Mouse (Mus musculus) kidney, adult 9 months (tissue): ENCODE measurements at regions not wholly inside any gene's neighbourhood (a gene's known extent, or its start where the extent isn't known, plus 50 kb on each side); places are given as distances from the start of the nearest gene placed in this dataset.

Experiments used
- DNase-seq: peaks from one replicate; pipeline ENCODE4 v3.0.0; 2022

DNA sequence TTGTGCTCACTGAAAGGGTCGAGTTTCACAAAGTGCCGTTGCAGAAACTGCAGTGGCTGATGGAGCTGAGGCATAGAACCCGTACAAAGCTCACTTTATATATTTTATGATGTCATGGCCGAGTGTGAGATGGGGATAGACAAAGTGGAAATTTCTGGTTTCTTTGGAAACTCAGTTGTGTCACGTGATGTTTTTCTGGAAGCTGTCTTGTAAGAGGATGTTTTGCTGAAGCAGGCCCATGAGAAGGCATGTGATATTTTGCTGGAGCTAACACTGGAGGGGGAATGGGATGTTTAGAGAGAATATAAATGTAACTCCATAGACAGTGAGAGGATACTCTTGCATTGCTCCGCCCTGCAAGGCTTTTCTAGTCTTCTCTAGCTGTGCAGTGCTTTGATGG lies 311.7 kb downstream of the Tmem132b start:
- no peak for DNase-seq

DNA sequence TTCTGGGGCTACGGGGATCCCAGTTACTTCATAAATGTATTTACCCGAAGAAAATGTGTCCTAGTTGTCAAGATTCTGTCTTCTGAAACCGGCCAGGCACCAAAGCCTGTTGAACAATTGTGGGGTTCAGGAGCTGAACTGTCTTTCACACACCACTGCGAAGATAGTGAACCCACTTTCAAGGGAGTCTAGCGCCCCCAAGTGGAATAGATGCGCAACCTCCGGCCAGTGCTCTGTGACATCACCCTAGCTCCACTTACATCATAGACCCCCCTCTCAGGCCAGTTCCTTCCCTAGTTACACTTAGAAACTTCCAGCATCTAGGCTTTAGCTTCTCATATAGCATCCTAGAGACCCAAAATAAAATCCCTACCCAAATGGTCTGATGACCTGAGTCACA lies 318.1 kb downstream of the Tmem132b start:
- DNase-seq, result no peak

DNA sequence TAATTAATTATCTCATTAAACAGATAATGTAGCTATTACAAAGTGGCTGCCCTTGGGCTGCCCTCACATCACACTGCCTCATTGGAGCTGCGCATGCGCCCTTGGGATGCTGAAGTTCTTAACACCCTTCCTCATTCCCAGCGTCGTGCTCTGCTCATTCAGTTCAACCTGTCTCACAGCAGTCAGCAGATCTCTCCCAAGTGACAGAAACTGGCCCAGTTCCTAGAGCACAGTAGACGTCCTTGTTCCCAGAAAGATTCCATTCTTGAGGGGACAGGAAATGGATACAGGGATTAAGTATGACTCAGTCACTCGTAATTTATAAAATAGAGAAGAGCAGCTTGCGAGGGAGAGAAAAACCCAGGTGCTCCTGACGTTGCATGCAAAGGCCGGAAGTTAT lies 344.7 kb downstream of the Tmem132b start:
- DNase-seq, result no peak

DNA sequence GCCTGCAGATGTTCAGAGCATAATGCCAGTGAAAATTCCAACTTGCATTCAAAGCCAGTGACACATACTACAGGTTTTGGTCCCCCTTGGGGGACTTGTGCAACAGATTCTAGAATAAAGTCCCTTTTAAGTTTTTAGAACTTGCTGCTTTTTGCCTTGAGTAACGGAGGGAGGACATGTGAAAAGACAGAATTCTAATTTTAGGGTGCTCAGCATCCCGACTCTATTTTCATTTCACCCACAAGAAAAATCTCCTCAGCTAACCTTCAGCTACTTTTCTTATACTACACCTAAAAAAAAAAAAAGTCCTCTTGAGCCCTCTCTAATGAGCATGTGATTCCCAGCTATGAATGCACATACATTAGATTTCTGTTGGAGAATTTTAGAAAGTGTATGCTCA lies 357.3 kb downstream of the Tmem132b start:
- DNase-seq, result no peak

DNA sequence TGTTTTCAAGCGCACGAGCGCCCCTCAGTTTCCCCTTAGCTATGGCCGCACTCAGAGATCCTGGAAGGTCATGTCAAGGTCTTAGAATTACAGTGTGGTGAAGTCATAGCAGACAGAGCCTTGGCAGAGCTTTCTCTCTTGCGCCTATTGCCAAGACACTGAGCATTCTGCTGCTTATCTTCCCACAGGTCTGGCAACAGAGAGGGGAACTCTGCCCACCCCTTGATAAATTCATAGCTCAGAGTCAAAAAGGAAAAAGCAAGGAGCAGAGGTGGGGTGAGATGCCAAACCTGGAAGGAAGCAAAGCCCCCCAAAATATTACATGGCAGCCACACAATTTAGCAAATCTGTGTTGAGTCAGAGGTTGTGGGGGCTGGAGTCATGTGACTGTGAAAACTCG lies 362.3 kb downstream of the Tmem132b start:
- no peak for DNase-seq

DNA sequence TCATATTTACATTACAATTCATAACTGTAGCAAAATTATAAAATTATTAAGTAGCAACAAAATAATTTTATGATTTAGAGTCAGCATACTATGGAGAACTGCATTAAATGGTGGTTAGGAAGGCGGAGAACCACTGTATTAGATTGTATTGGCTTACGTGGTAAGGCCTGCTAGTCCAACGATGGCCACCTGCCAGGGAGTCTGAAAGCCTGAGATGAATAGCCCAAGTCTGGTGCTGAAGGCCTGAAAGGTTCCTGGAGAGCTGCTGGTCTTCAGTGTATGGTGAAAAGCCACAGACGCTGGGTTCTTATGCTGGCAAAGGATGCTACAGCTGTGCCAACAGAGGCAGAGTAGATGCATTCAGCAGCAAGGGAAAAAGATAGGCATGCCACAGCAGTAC lies 370.5 kb downstream of the Tmem132b start:
- no peak for DNase-seq

DNA sequence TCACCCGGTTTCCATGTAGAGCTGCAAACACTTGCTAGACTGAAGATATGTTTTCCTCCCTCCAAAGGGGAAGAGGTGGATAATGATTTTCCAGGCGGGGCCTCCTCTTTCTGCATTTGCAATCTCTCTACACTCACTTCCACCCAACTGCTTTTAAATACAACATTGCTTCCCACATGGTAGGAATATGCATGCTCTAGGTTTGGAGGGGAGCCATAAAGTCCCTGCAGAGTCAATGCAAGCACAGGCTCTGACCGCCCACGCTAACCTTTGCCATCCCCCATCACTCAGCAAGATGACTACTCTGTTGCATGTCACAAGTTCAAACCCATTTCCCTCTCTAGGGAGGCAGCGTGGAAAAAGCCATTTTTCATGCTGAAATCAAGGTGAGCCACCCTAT lies 372.9 kb downstream of the Tmem132b start:
- no peak for DNase-seq

DNA sequence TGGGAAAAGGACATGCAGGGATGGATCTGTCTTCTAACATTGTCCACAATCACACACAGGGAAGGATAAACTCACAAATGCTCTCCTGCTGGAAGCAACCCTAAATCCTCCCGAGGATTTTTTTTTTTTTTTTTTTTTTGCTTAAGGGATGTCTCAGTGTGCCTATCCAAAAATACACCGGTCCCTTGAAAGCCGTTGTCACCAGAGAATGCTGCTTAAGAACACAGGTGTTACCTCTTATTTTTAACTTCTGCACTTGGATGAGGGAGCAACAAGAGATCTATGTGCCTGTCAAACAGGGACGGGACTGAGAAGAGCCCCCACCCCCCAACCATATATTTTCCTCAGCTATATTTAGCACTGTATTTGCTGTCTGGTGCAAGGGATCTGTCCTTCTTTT lies 375.8 kb downstream of the Tmem132b start:
- no peak for DNase-seq

DNA sequence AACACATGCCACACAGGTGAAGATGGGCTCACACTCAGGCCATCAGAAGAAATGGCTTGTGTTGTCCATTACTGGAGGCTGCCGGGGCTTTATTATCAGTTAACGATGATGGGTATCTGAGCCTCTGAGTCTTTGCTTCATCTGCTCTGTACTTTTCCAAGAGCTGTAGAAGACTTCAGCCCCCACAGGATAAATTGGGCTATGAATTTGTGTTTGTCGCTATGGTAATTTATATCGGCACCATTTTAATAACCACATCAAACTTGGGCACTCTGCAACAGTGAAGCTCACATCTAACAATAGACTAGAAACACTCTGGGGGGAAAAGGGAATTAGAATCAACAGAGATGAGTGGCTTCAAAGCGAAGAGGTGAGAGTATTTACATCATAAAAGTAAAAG lies 376.3 kb downstream of the Tmem132b start:
- DNase-seq, result no peak

DNA sequence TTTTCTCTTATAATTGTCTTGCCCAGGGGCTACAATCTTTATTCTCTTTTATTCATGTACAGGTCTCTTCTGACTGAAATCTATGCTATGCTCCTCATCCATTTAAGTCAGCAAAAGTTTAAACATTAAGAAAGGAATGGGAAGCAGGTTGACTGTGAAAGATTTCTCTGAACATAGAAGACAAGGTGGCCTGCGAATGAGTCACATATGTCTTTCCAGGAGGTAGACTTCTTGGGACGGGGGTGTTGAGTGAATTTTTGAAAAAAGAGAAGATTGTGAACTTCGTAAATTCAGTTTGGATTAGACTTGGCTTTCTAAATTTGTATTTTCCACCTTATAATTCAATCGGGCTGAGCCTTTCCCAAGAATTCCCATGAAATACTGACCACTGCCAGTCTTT lies 384.3 kb downstream of the Tmem132b start:
- DNase-seq, result no peak

DNA sequence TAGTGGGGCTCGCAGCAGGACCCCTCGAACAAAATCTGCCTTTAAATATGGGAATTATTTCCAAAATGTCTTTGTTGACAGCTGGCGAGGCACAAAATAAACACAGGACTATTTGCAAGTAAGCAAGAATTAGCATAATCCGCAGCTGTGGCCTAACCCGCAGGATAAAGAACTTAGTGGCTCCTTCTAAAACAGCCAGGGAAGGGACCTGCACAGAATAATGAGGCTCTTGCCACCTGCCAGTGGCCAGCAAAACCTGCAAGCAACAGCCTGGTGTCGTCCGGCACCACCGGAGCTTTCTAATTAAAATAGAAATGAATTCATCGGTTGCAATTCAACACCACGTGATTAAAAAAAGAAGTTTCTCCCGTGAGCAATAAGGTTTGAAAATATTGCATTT lies 389.4 kb downstream of the Tmem132b start:
- no peak for DNase-seq

DNA sequence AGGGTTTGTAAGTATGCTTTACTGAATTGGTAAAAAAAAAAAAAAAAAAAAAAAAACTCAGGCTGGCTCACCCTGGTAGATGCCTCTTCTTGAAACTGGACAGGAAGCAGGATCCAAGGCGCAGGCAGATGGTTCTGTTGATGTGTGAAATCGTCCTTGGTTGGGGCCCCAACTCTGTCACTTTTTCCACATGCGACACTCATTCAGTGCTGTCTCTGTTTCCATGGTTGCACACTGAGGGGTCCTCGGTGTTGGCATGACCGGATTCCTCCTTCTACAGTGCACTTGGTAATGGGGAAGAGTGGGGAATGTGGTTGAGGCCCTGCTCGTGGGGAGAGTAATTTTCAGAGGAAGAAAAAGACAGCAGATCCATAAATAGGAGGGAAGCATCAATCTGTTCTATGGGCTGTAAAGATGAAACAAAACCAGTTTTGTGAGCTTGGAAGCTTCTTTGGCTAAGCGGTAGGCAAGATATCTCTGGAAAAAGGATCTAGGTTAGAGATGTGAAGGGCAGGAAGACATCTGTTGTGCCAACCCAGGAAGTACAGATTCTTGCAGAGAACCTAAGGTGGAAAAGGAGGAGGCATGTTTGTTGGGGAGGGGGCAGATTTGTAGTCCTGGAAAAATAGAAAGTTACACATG lies 394.4 kb downstream of the Tmem132b start:
- DNase-seq, result no peak

DNA sequence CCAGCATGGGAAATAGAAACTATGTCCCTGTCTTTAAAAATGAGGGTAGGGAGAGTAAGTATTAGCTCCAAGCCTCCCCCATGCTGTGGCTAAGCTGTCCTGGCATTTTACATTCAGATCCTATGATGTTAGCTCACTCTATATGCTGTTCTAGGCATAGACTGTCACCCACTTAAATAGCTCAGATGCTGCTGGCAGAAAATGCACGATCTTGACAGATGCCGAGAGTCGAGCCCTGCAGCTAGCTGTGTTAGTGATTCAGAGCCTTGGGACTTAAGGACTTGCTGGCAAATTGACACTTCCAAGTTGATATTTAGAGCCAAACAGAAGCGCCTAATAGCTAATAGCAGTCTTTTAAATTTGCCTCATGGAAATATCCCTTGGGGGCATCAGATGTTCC lies 399.9 kb downstream of the Tmem132b start:
- no peak for DNase-seq

DNA sequence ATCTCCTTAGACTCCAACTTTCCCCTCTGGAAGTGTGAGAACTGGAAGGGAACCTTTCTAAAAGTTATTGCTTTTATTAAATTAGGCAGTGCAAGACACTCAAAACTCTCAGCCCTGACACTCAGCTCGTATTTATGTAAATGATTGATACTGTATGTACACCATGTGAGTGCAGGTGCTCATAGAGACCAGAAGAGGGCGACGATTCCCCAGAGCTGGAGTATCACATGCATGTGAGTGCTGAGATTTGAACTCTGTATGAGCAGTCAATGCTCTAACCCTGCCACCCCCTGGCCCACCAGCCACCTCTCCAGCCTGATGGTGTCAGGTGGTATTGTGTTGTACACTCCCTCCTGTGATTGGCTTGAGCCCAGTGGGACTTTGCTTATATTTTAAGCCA lies 407.8 kb downstream of the Tmem132b start:
- no peak for DNase-seq

DNA sequence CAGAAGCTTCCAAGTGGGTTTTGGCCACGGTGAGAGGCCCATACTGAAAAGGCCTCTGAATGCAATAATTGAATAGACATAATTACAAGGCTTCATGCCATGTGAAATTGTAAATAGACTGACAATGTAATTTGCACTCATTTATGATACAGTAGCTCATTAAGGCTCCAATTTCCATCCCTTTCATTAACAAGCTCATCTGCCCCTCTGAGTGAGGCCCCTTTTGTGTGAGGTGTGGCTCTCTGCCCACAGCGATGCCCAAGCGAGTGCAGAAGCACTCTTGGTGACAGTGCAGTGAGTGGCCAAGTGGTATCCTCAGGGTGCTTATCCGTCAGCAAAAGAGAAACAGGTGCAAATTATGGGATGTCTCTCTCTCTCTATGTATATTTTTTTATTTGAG lies 415.2 kb downstream of the Tmem132b start:
- DNase-seq, result no peak

DNA sequence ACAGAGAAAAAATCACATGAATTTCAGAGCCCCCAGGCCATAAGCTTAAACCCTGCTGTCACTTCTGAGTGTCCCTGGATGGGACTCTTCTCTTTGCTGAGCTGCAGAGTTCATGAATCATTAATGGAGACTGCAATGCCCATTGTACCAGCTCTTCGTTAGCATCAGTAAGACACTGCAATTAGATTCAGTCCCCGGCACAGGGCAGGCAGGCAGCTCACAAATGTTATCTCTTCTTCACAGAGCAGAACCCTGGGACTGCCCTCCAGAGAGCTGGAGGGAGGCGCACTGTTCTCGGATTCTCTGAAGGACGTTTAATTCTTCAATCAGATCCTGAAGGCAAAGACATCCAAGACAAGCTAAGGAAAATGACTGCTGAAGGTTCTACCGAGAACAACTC lies 420.1 kb downstream of the Tmem132b start:
- DNase-seq, result no peak

DNA sequence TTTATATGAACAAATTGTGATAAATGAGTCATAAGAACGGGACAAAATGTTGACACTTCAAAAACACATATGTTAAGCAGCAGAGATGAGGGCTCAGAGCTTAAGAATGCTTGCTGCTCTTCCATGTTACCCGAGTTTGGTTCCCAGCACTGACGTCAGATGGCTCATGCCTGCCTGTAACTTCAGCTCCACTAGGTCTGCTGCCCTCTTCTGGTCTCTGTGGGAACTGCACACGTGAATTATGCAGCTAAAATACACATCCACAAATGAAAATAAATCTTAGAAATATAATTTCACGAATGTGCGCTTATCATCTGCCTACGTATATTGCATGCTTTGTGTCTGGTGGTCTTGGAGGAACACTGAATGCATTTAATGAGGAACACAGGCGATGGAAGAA lies 432.5 kb downstream of the Tmem132b start:
- peak; percentile 24 for DNase-seq

DNA sequence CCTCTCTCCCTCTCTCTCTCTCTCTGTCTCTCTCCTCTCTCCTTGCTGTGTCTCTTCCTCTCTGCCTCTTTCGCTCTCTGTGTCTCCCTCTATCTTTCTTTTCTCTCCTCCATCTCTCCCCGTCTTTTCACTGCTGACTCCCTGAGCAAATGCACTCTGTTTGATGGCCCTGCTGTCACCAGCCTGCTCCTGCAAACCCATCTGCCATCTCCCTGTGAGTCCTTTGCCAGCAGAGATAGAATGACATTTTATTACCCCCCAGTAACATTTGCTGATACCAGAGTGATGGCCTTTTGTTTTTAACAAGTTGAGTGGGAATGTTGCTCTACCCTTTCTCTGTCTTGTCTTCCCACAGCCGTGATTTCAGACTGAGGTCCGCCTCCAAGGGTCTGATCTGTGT lies 436.6 kb downstream of the Tmem132b start:
- no peak for DNase-seq

DNA sequence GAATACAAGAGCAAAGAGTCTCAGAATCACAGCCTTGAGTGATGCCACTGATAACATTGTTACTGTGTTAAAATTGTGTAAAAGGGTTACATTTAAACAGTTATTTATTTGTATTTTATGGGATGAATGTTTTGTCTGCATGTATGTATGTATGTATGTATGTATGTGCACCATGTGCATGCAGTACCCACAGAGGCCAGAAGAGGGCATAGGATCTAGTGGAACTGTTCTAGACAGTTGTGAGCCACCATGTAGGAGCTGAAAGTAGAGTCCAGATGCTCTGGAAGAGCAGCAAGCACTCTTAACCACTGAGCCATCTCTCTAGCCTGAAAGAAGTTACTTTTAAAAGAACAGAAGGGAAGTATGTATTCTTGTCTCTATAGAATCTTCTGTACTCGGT lies 442.5 kb downstream of the Tmem132b start:
- no peak for DNase-seq

DNA sequence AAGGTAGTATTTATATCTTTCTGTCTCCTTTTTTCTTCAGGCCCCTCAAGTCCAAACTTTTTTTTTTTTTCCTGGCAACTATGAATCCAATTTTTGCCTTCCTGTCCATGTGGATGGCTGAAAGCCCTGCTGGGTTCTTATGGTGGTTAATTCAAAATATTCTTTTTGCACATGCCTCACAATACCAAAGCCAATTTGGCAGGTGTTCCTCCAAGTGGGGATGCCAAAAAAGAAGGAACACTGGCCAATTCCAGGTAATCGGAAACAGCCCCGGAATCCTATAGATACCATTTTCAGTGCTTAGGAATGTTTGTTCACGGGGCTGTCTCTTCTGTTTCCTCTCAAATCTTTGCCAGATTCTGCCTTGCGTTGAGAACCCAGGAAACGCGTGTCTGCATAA lies 448.2 kb downstream of the Tmem132b start:
- DNase-seq, result no peak

DNA sequence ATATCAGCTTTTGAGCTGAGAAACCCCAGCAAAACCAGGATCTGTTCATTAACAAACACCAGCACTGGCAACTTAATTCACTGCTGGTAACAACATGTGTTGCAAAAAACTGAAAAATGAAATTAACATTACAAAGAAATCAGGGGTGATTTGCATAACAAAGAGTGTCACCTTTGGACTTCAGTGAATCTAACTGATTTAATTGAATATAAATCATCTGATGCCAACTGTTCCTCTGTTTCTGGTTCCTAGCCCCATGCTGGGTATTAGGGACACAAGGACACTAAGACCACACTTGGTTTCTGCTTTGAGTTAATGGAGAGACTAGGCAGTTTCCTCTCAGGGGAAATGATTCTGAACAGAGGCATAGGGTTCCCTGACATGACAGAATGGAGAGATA lies 453.8 kb downstream of the Tmem132b start:
- DNase-seq, result no peak

DNA sequence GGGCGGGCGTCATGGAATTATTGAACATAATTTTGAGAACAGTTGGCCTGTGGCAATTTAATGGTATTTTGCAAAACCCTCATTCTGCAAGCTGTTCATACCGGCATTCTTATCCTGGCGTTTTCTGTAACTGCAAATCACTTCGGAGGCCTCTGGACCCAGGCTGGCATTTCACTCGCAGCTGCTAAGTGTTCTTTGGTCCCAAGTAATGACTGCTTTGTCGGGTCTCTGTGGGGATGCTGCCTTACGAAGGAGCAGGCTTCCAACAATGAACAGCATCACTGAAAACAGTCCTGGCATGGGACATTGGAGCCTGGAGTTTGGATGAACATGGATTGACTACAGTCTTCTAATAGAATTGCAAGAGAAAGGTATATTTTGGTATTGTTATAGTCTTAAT lies 465.6 kb downstream of the Tmem132b start:
- DNase-seq, result no peak

DNA sequence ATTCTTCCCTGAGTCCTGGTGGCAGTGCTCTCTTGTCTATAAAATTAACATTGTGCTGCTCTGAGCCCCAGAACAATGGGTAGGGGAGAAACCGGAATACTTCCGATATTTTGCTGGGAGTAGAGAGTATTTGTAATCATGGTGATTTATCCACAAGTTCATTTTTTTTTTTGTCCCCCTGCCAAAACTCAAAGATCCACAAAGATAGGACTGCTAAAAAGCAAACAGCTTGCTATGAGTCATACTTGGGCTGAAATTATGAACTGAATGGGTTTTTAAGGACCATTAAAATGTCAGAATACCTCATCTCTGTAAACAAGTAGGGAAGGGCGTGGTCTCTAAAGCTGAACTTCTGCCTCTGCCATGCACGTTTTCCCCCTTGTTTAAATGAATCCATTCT lies 476.3 kb downstream of the Tmem132b start:
- DNase-seq, result no peak

DNA sequence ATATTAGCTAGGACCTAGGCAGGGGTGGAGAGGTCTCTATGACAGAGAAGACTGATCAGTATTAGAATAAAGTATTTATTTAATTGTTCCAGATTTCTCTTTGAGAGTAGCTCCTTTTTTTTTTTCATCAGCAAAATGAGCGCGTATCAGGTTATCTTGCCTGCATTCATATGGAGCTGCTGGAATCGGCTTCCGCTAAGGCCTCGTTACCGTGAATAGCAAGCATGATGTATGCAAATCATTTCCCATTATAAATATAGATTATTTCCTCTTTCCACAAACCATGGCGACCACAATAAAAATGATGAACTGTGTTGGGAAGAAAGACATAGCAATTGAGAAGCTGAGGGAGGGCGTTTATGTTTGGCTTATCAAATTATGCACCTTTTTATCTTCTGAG lies 476.7 kb downstream of the Tmem132b start:
- DNase-seq, result no peak

DNA sequence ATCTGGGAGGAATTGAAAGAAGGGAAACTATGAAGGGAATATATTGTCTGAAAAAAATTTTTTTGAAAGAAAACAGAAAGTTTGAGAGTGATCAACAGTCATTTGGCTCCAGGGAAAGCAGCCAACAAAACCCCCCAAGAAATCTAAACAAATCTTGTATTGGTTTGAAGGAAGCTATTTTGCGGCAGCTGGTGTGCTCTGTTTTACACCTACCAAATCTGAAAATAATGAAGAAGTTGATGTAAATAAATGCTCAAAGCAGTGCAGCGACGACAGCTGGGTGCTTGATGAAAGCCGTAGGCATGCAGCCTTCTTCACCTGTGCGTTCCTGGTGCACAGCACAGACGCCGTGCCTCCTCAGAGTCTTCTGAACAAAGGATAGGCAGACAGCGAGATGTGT lies 488.2 kb downstream of the Tmem132b start:
- no peak for DNase-seq

DNA sequence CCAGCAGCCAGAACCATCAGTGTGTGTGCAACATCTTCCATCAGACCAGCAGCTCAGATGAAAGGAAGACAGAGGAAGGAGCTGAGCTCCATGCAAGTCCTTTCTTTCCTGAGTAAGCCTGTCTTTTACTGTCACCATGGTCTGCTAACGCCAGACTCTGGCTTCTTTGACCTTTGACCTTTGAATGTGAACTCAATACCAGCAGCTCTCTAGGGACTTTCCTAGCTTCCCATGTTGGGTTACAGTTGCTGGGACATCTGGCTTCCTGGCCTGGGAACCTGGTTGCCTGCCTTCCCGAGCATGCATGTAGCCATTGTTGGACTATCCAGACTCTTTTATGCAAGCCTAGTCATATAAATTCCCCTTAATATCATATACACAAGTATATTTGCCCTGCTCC lies 492.3 kb downstream of the Tmem132b start:
- DNase-seq, result no peak
